Mouse (Mus musculus) lung, postnatal 0 days (tissue): Measurements from ENCODE around the gene Havcr1. TPM values are rescaled to one million over a fixed set of nuclear protein-coding genes. Genes with fewer than 3 reads are reported as not detected.
"Not testable (repeated sequence)": the region's sequence is repeated elsewhere in the genome, so short reads cannot be mapped to it uniquely, and the experiment has no call there.

ENCODE experiments used
- ATAC-seq: fragments of 200-750 bp; cut with Nextera tagmentation; 2 replicates; pipeline ENCODE4 v1.8.0; 2017; ENCODE audit warnings: moderate library complexity
- DNase-seq: peaks from one replicate; pipeline ENCODE4 v3.0.0-alpha.2; 2016; ENCODE audit warnings: low spot score
- H3K27ac ChIP-seq: fragments of 300-500 bp; sonication (generic); 2 replicates; pipeline ENCODE4 v1.5.1; 2014; ENCODE audit warnings: antibody characterized with exemption, mild to moderate bottlenecking, low read length, mixed read lengths
- H3K27me3 ChIP-seq: fragments of 300-500 bp; sonication (generic); replicated peaks from 2 replicates; pipeline ENCODE4 v1.6.1; 2014; ENCODE audit warnings: low read length, mixed read lengths; ENCODE audit not compliant: insufficient read depth
- H3K36me3 ChIP-seq: fragments of 300-500 bp; sonication (generic); 2 replicates; pipeline ENCODE4 v1.6.1; 2014; ENCODE audit warnings: low read length, mixed read lengths; ENCODE audit not compliant: insufficient read depth
- H3K4me1 ChIP-seq: fragments of 300-500 bp; sonication (generic); 2 replicates; pipeline ENCODE4 v1.6.1; 2014; ENCODE audit warnings: antibody characterized with exemption, low read depth, low read length, mixed read lengths; ENCODE audit not compliant: insufficient read depth
- H3K4me2 ChIP-seq: fragments of 300-500 bp; sonication (generic); replicated peaks from 2 replicates; pipeline ENCODE4 v1.6.1; 2014; ENCODE audit warnings: low read depth, mild to moderate bottlenecking, low read length, moderate library complexity, mixed read lengths
- H3K4me3 ChIP-seq: fragments of 300-500 bp; sonication (generic); 2 replicates; pipeline ENCODE4 v1.5.1; 2014; ENCODE audit warnings: low read depth, low read length
- H3K9ac ChIP-seq: fragments of 300-500 bp; sonication (generic); replicated peaks from 2 replicates; pipeline ENCODE4 v1.6.1; 2014; ENCODE audit warnings: low read depth, mild to moderate bottlenecking
- H3K9me3 ChIP-seq: fragments of 300-500 bp; sonication (generic); 2 replicates; pipeline ENCODE4 v1.6.1; 2016; ENCODE audit warnings: low read length, mixed read lengths
- CTCF ChIP-seq: IDR thresholded peaks from 2 replicates; pipeline ENCODE4 v1.5.1; 2016; ENCODE audit warnings: antibody characterized with exemption, mild to moderate bottlenecking
- EP300 ChIP-seq: IDR thresholded peaks from 2 replicates; pipeline ENCODE4 v1.6.1; 2016; ENCODE audit warnings: antibody characterized with exemption, mild to moderate bottlenecking, control low read depth
- WGBS: fragments of 180-500 bp; shearing (Covaris S2); extraction: QIAGEN DNeasy Blood & Tissue Kit; methylation state at CpG from one replicate; pipeline ENCODE4 v1.1.7; 2014; 5-methylcytosine and 5-hydroxymethylcytosine counted together
- polyA plus RNA-seq: library from polyadenylated mRNA; unstranded; fragments of >200 nt; fragmentation: Nextera tagmentation; extraction: Ambion mirVana; gene quantifications from 2 replicates; pipeline ENCODE4 v1.2.1, GENCODE M21; 2015

The Havcr1 gene
- 0.33 and 0.51 TPM in 2 replicates for polyA plus RNA-seq

- H3K4me2 ChIP-seq, H3K27ac ChIP-seq, H3K4me1 ChIP-seq, H3K4me3 ChIP-seq, H3K9me3 ChIP-seq, H3K36me3 ChIP-seq, DNase-seq, H3K9ac ChIP-seq, H3K27me3 ChIP-seq, ATAC-seq: not testable (repeated sequence)
- 74% methylated on average over 1 of the region's 1 CpGs for WGBS
Observed at GRCm38 (mm10) chr11:46735076-46735475, at the start of gene Havcr1. TSS of gene Havcr1 (plus strand) at chr11:46735080.

GRCm38 (mm10) chr11:46690136-46690535 lies 44.7 kb upstream of the Havcr1 start:
- Histone ChIP-seq H3K4me2 (no peak overlapping the region), H3K4me1 (no peaks in the 10 kb centered on the region), H3K27me3 (no peaks in the 10 kb centered on the region), H3K4me3 (no peak overlapping the region), H3K9ac (no peak overlapping the region), H3K27ac (no peak overlapping the region), H3K36me3 (no peaks in the 10 kb centered on the region), H3K9me3 (no peaks in the 10 kb centered on the region)
- ATAC-seq, result no peak
- no peak for DNase-seq
- TF ChIP-seq CTCF (no peak), EP300 (no peak)
- WGBS, result 58% methylated on average over 2 of the region's 2 CpGs

GRCm38 (mm10) chr11:46695849-46696248 lies 39.0 kb upstream of the Havcr1 start:
- 65% methylated on average over 2 of the region's 2 CpGs for WGBS
- not testable (repeated sequence) for H3K9me3 ChIP-seq, H3K27ac ChIP-seq, H3K4me3 ChIP-seq, H3K36me3 ChIP-seq, H3K4me2 ChIP-seq, ATAC-seq, H3K27me3 ChIP-seq, H3K9ac ChIP-seq, DNase-seq, H3K4me1 ChIP-seq

GRCm38 (mm10) chr11:46697433-46698277 lies 37.2 kb upstream of the Havcr1 start:
- H3K4me3 ChIP-seq, result no peak overlapping the region
- no peak overlapping the region for H3K27ac ChIP-seq
- H3K9me3 ChIP-seq, result no peaks in the 10 kb centered on the region
- no peaks in the 10 kb centered on the region for H3K4me1 ChIP-seq
- H3K4me2 ChIP-seq, result no peak overlapping the region
- no peak overlapping the region for H3K9ac ChIP-seq
- 71% methylated on average over 5 of the region's 5 CpGs for WGBS
- ATAC-seq, result no peak
- no peak for DNase-seq
- TF ChIP-seq EP300 (no peak), CTCF (no peak)
- no peaks in the 10 kb centered on the region for H3K36me3 ChIP-seq
- H3K27me3 ChIP-seq, result no peaks in the 10 kb centered on the region

DNA sequence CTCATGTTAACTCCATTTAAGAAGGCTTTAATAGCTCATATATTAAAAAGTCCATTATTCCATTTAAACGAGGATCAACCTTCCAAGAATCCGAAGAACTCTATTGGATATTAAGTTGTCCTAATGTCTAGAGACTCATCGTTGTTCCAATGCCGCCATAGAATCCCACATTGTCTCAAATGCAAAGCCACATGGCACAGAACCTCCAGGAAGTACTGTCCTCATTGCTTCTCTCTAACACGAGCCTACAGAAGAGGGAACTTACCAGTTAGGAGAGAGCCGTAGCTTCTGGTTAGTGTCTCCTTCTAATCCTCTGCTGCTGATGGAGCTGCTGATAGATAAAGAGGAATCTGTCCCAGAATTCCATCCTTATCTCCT lies 36.6 kb upstream of the Havcr1 start:
- Histone ChIP-seq H3K4me3 (no peak overlapping the region), H3K4me2 (no peak overlapping the region), H3K27me3 (no peaks in the 10 kb centered on the region), H3K36me3 (no peaks in the 10 kb centered on the region), H3K9me3 (no peaks in the 10 kb centered on the region), H3K27ac (no peak overlapping the region), H3K4me1 (no peaks in the 10 kb centered on the region), H3K9ac (no peak overlapping the region)
- TF ChIP-seq CTCF (no peak), EP300 (no peak)
- no peak for DNase-seq
- 84% methylated on average over 6 of the region's 6 CpGs for WGBS
- ATAC-seq, result no peak

DNA sequence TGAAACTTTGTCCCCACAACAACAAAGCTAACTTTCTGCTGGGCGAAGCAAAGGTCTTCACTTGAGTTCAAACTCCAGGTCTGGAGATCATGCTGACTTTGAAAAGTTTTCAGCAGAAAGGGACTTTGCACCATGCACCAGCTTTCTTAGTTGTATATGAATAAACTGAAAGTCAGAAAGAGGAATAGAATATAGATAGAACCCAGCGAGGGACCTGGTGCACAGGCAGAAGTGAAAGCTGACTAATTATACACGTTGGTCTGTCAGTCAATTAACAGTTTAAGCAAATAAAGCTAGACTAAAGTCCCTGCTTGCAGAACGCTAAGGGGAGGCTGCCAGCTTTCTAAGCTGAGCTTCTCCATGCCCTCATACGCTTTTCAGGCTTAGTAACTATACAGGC lies 36.0 kb upstream of the Havcr1 start:
- Histone ChIP-seq H3K36me3 (no peaks in the 10 kb centered on the region), H3K4me1 (no peaks in the 10 kb centered on the region), H3K27ac (no peak overlapping the region), H3K4me2 (no peak overlapping the region), H3K9ac (no peak overlapping the region), H3K4me3 (no peak overlapping the region), H3K27me3 (no peaks in the 10 kb centered on the region), H3K9me3 (no peaks in the 10 kb centered on the region)
- WGBS, result 58% methylated on average over 5 of the region's 5 CpGs
- TF ChIP-seq CTCF, result no peak
- TF ChIP-seq EP300, result no peak
- DNase-seq (no peak), ATAC-seq (no peak)
